Mouse (Mus musculus) A20 (cell line): ENCODE results near the gene Abcc8.

Experiments used
- DNase-seq: peaks from one replicate; pipeline ENCODE4 v3.0.0-alpha.2; 2011; ENCODE audit warnings: low read depth, low spot score

Abcc8 gene

DNA sequence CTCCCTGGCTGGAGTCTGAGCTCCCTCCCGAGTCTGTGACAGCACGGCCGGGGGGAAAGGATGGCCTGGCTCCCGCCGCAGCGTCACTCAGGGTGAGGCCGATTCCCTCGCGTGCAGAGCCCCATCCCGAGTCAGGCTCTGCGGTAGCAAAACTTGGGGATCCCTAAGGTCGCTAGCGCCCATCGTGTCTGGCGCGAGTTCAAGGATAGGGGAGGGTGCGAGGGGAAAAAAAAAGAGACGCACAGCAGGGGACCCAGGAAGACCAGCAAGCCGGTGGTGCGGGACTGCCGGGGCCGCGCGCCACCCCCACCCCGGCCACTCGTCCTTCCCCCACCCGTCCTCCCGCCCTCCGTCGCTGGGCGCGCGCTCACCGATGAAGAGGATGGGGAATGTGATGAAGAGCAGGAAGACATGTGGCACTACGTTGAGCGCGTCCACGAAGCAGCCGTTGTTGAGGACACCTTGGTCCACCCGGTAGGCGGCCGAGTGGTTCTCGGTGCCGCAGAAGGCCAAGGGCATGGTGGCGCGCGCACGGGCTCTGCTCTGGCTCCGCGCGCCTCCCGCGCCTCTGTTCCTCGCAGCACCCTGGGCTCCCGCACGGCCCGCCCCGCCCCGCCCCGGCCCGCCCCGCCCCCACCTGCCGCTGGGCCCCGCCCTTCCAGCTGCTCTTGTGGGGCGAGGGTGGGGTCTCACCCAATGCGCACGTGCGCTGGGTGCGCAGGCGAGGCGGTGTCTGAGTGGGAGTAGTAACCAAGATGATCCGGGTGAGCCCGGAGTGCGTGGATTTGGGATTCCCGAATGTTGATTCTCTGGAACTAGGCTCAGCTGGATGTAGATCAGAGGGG is at the start of gene Abcc8:
TSS of gene Abcc8 (minus strand) at position 603 of the 845 bp plus-strand sequence.
- no peak for DNase-seq

DNA sequence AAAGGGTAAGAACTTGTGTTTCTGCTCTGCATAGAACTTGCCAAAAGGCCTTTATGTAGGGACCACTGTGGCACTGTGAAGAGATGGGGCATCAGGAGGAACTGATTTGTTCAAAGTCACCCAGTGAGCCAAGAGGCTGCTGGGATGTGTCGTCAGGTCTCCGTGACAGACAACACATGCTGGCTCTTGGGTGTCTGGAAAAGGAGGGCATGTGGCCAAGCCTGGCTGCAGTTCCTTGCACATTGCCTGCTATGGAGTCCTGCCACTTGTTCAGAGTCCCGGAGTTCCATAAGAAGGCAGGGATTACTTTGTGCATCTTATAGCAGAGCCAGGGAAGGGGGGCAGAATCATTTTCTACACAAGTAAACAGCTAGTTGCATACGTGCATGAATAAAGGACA is 47.1 kb upstream of the Abcc8 start:
- no peak for DNase-seq

DNA sequence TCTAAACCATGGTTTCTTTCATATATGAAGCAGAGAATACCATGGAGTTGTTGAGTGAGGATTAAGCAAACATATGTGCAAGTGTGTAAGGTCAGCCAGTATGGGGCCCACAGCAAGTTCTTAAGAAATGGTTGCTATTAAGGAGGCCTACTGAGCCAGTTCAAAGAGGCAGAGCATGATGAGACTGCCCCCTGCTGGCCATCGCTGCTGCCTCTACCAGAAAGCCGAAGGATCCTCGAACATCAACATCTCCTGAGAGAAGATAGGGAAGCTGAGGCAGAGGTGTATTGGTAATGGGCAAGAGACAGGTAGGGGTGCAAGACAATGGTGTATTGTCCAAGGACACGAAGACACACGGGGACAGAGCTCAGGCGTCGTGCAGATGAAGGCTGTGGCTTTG is 46.4 kb upstream of the Abcc8 start:
- DNase-seq = peak; percentile 63

DNA sequence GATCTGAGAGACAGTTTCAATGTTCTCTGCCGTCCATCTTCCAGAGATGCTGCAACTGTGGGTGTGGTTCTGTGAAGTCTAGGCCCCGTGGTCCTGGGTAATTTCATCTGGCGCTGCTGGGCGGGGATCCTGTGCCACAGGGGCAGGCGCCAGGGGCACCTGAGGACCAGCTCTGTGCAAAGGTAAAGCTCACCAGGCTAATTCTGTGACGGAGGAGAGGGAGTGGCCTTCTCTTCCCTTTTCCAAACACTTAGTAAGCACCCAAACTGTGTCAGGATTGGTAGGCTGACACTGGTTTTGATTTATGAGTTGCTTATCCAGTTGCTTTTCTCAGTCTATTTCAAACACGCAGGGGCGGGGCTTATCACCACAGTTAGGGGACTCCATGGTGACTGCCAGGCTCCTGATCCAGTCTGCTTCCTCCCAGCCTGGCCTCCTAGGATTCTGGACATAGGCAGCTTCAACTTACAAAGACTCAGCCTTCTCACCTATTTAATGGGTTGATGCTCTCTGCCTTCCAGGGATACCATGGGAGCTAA is 40.8 kb upstream of the Abcc8 start:
- no peak for DNase-seq

DNA sequence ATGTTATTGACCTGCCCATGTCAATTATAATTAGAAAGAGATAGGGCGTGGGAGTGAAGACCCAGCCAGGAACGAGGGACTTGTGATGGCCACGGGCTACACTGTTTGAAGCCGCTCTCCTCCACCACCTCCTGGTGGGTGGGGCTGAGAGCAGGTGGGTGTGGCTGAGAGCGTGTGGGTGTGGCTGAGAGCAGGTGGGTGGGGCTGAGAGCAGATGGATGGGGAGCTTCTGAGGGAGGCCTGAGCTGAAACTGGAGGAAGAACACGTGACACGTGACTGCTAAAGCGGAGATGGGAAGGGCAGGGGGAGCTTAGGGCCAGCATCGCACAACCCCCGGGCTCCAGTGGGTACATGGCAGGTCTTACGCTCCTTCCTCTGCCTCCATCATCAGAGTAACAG is 38.6 kb upstream of the Abcc8 start:
- peak; percentile 34 for DNase-seq

DNA sequence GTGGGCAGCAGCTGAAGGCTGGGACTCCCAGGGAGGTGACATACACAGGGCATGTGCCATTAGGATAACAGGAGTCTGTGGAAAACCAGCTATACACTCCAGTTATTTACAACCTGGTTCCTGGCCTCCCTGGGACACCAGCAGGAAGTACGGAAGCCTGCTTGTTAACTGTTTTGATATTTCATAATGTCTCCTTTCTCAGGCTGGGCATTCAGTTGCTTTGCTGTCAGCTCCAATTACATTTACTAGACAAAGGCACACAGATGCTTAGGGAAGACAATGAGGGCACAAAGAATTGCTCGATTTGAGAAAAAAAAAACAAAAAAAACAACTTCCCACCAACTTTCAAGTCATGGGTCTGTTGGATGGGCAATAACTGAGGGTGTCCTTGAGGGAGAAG is 36.6 kb upstream of the Abcc8 start:
- DNase-seq = no peak

DNA sequence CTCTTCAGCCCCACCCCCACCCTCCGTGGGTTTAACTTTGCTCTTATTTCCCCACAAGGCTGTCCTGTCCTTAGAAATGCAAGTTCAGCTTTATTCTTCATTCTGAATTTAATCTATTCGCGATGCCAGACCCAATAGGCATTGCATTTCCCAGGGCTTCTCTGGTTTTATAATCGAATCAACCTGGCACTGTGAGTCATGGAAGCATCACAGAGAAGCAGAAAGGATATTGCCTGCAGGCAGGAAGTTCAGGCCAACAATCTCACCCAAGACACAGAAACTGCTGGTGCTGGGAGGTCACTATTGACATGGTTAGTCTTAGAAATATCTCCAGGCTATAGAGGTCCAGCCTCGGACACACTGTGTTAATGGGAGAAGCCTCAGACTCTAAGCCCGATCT is 30.4 kb upstream of the Abcc8 start:
- DNase-seq = no peak

DNA sequence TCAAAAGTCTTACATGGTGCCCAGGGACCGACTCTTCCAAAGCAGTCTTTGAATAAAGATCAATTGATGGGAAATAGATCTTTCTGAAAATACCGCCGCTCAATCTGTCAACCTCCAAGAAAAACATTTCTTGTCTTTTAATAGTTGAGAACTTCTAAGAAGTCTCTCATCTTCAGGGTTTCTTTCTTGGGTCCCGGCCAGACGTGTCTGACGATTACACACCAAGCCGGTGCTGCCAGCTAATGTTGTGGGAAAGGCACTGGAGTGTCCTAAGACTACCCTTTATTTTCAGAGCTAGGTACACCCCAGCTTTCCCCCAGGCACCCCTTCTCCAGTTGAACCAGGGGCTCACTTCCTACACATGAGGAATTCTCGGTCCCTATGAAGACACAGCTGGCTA is 28.3 kb upstream of the Abcc8 start:
- DNase-seq = no peak

DNA sequence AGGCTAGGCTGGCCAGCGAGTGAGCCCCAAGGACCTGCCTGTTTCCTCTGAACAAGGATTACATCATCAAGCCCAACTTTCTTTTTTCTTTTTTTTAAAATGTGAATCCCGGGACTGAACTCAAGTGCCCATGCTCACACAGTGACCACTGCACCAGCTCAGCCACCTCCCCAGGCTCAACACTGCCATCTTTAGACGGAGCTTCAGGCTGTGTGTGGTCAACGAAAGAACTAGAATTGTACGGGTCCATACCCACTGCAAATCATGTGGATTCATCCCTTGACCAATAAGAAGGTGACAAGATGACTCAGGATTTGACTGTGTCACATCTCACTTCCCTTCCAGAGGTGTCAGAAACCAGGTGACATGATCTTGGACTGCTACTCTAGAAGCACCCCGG is 24.9 kb upstream of the Abcc8 start:
- no peak for DNase-seq

DNA sequence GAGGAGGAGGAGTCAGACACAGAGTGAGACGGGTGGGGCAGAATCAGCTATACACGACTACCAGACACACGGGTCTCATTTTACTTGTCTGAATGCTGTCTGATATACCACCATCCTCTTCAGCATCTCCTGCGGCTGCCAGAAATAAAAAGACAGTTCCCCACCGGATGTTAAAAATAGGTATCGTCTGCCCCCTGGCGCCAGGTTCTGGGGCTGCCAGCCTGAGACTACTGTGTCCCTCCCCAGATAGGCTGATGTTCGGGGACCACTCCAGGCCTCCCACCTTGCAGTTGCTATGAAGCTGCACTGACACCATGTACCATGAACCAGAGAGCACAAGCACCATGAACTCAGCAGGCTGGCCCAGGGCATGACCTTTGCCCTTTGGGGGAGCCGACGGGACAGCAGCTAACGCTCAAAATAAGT is 24.2 kb upstream of the Abcc8 start:
- peak; percentile 57 for DNase-seq

DNA sequence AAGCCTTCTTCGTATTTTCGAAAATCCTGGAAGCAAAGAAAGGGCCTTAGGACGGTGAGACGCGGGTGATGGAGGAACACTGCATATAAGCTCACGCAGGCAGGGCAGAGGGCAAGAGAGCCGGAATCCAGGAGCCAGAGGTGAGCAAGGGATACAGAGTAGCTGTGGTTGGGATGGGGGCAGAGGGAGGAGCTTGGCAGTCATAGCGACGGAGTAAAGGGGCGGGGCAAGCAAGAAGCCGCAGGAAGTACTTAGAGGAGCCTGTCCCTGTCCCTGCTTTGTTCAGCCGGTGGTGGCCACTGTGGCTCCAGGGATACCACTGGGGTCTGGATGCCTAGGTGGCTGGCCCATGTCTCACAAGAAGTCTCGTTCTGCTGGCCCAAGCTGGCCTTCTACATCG is 21.8 kb upstream of the Abcc8 start:
- DNase-seq = no peak

DNA sequence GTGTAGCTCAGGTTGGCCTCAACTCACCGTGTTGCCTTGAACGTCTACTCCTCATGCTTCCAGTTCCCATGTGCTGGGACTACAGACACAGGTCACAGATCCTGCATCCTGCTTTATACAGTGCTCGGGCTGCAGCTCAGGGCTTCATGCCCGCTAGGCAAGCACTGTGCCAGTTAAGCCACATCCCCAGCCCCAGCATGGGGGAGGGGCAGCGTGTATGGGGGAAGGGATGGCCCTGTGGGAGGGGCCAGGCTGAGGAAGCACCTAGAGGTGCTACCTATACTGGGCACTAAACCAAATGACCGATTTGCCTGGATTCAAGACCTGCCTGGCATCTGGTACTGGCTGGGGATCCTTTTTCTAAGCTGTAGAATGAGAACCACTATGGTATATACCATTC is 20.2 kb upstream of the Abcc8 start:
- no peak for DNase-seq

DNA sequence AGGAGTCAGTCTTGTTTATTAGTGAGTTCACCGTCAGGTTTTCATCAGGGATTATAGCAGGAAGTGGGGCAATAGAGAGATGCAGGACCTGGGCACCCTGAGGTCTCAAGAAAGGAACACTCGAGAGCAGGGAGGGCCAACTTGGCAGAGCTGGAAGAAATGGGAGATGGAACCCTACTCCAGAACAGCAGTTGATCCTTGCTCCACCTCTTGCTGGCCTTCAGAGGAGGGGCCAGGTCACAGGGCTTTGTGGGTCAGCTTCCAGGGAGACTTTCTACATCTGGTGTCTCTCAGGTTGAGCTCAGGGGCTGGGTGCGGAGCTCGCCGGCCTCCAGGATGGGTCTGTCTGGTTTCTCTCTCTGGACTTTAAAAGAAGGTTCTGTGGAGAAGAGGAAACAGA is 15.5 kb upstream of the Abcc8 start:
- no peak for DNase-seq

DNA sequence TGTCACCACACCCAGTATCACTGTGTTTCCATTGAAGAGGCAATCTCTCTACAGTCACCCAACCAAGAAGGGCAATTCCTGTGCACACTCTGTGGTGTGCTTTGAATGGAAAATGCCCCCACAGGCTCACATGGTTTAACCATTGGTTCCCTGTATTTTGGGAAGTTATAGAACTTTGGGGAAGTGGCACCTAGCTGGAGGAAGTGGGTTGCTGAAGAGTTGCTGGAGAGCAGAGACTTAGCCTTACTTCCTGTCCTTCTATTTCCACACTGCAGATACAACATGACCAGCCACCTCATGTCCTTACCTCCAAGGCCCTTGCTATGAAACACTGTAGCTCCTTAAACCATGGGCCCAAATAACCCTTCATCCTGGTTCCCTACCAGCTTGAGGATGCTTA is 4.4 kb upstream of the Abcc8 start:
- peak; percentile 18 for DNase-seq

DNA sequence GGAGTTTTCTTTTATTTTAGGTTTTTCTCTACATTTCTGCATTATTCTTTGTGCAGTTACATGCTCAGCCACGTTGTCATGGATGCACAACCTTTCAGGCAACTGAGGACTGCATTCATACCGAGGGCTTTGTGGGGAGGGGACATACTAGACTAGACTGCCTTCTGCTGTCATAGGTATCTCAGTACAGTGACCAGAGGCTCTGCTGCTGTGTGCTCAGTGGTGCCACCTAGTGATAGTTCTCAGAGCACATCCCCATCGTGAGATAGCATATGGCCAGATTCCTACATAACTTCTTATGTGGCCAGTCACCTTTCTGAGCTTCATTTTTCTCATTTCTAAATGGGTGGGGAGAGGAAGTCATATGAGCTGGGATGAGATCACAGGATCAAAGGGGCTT is 1.8 kb upstream of the Abcc8 start:
- DNase-seq = peak; percentile 51

DNA sequence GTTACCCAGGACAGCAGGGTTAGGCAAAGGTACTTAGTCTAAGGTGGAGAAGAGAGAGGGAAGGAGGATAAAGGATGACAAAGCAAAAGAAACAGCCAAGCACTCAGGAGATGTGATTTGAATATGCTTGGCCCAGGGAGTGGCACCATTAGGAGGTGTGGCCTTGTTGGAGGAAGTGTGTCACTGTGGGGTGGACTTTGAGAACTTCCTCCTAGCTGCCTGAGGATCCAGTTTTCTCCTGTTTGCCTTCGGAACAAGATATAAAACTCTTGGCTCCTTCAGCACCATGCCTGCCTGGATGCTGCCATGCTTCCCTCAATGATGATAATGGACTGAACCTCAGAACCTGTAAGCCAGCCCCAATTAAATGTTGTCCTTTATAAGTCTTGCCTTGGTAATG is 10.9 kb downstream of the Abcc8 start:
- peak; percentile 48 for DNase-seq

DNA sequence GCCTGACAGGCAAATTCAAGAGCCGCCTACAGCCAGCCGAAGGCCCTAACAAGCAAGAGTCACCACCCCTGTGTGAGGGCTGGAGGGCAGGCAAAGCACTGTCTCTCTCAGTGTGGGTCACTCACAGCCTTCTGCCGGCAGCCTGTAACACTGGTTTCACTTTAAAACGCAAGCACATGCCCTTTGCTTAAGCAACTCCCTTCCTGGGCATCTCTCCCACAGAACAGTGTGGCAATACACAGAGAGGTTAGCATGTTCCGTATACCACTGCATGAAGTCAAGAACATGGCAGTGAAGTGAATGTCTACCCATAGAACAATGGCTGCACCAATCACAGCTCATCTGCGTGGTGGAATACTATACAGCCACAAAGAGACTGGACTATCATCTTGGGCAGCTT is 11.4 kb downstream of the Abcc8 start:
- no peak for DNase-seq

DNA sequence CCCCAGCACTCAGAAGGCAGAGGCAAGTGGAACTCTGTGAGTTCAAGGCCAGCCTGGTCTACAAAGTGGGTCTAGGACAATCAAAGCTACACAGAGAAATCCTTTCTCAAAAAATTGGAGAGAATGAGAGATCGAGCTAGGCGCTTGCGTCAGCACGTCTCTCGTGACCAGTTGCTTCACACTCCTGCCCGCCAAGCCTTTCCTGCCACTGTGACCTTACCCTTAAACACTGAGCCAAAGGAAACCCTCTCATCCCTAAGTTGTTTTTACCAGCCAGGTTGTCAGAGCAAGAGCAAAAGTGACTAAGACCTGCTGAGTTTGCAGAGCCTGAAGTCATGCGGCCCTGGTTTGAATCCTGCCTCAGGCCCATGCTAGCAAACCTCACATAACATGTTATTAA is 11.9 kb downstream of the Abcc8 start:
- no peak for DNase-seq

DNA sequence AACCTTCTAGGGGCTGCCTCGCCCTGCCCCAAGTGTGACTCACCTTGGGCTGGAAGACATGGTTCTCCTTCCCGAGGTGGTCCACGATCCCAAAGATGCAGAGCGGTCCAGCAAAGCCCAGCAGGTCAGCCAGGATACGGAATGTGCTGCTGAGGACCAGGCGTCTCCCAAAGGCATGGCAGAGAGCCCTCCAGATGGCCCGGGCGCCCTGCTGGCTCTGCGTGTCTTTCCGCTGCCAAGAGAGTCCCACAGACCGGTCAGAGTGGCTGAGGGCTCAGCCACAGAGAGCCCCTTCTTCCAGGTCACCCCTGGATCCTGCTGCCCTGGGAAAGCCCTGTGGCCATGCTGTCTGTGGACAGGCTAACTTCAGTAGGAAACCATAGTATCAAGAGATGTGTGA is 14.0 kb downstream of the Abcc8 start:
- no peak for DNase-seq

DNA sequence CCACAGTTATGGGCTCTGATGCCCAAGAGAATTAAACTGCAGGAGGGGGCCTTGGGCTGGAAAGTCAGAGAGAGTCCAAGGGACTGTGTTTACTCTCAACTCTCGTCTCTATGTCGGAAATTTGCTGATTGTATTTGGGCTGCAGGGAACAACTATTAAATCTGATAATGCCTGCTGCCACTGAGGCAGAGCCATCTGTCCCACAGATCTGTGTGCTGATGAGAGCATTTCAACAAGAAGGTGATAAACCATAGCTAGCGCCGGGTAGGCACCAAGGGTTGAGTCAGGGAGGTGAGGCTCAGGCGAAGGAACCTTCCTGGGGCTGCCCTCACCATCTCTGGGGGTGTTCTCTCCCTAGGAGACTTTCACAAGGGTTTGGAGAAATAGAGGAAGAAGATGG is 17.1 kb downstream of the Abcc8 start:
- DNase-seq = no peak

DNA sequence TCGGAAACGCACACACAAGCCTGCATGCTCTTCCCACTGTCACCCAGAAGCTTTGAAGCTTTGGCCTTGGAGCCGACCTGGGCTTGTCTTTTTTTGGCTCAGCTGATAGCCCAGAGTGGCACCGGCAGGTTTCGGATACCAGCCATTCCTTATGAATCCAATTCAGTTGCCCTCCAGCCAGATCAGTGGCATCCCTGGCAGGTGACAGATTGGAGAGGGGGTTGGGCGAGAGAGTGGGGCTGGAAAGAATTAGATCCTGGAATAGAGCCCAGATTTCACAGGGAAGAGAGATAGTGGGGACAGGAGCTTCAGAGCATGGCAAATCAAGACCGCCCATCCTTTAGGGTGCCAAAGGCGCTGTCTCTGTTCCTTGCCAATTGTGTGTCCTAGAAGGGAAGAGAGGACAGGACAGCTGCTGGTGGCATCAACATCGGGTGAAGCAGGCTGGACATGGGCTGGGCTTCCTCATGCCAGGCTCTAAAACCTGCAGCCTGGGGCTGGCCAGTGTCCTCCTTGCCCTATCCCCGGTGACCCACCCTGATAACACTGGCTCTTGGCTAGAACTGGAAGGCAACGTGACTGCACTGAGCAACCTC is 17.6 kb downstream of the Abcc8 start:
- DNase-seq = no peak

DNA sequence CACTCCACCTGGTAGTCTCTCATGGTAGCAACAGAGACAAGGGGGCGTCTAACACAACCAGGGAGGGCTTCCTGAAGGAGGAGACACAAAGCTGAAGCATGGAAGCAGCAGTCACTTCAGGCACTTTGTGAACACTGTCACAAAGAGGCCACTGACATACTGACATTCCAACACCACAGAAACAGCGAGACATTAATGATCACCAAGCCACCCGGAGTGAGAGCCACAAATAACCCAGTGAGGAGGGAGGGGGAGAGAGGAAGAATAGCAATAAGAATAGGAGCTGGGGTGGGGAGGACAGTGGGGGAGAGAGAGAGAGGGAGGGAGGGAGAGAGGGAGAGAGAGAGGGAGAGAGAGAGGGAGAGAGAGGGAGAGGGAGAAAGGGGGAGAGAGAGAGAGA is 18.2 kb downstream of the Abcc8 start:
- DNase-seq = no peak

DNA sequence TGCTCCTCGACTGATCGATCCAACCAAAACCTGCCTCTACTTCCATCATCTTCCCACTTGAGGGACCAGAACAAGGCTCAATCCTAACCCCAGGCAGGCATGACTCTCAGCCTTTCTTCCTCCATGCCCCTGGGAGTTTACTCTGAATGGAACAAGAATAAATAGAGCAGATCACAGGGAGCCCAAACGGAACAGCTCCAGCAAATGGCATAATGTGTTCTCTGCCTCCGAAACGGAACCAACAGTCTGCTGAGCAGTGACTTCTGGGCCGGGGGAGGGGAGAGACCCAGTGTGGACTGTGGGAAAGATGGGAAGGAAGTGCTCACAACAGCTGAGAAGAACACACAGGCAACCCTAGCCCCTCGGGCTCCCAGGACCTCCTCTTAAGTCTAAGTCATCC is 22.1 kb downstream of the Abcc8 start:
- DNase-seq = no peak
